Mouse (Mus musculus) hindbrain, embryonic 14.5 days (tissue): ENCODE data around the gene Izumo2. TPM values are rescaled to one million over a fixed set of nuclear protein-coding genes. Genes with fewer than 3 reads are reported as not detected.

Experiments used
- ATAC-seq: fragments of 200-750 bp; cut with Nextera tagmentation; 2 replicates; pipeline ENCODE4 v1.8.0; 2017; ENCODE audit warnings: moderate number of reproducible peaks, mild to moderate bottlenecking, moderate TSS enrichment, moderate library complexity; ENCODE audit not compliant: low FRiP score
- DNase-seq: peaks from one replicate; pipeline ENCODE4 v3.0.0-alpha.2; 2015; ENCODE audit warnings: low spot score
- H3K27ac ChIP-seq: fragments of 300-500 bp; sonication (generic); 2 replicates; pipeline ENCODE4 v1.5.1; 2014; ENCODE audit warnings: mild to moderate bottlenecking, moderate library complexity
- H3K27me3 ChIP-seq: fragments of 300-500 bp; sonication (generic); 2 replicates; pipeline ENCODE4 v1.6.1; 2014; ENCODE audit warnings: mild to moderate bottlenecking, low read length, mixed read lengths; ENCODE audit not compliant: control insufficient read depth, insufficient read depth
- H3K36me3 ChIP-seq: fragments of 300-500 bp; sonication (generic); replicated peaks from 2 replicates; pipeline ENCODE4 v1.6.1; 2014; ENCODE audit not compliant: control insufficient read depth, insufficient read depth
- H3K4me1 ChIP-seq: fragments of 300-500 bp; sonication (generic); replicated peaks from 2 replicates; pipeline ENCODE4 v1.6.1; 2014; ENCODE audit warnings: antibody characterized with exemption, low read length, mixed read lengths; ENCODE audit not compliant: control insufficient read depth, insufficient read depth
- H3K4me2 ChIP-seq: fragments of 300-500 bp; sonication (generic); replicated peaks from 2 replicates; pipeline ENCODE4 v1.6.1; 2014; ENCODE audit warnings: mild to moderate bottlenecking, moderate library complexity
- H3K4me3 ChIP-seq: fragments of 300-500 bp; sonication (generic); replicated peaks from 2 replicates; pipeline ENCODE4 v1.5.1; 2014; ENCODE audit warnings: mild to moderate bottlenecking, low read length
- H3K9ac ChIP-seq: fragments of 300-500 bp; sonication (generic); 2 replicates; pipeline ENCODE4 v1.6.1; 2014
- H3K9me3 ChIP-seq: fragments of 300-500 bp; sonication (generic); 2 replicates; pipeline ENCODE4 v1.6.1; 2016; ENCODE audit warnings: low read length; ENCODE audit not compliant: control insufficient read depth
- WGBS: fragments of 180-500 bp; shearing (Covaris S2); extraction: QIAGEN DNeasy Blood & Tissue Kit; methylation state at CpG from one replicate; pipeline ENCODE4 v1.1.7; 2014; 5-methylcytosine and 5-hydroxymethylcytosine counted together
- polyA plus RNA-seq: library from polyadenylated mRNA; unstranded; fragments of >200 nt; fragmentation: Nextera tagmentation; extraction: Ambion mirVana; gene quantifications from 2 replicates; pipeline ENCODE4 v1.2.1, GENCODE M21; 2014

Izumo2 gene
- polyA plus RNA-seq, 1 experiment from 2014 or later: not detected

- peak within 1 kb of the TSS; percentile 39; the same call in 1 of the 2 replicates for H3K9ac ChIP-seq
- peaks cover 16% of the 10 kb centered on the region for H3K27me3 ChIP-seq
- H3K4me1 ChIP-seq: peaks cover 6% of the 10 kb centered on the region
- DNase-seq (peak; percentile 87), ATAC-seq (peak; percentile 95)
- peak within 1 kb of the TSS; percentile 60 for H3K4me2 ChIP-seq
- peak within 1 kb of the TSS; percentile 24 for H3K4me3 ChIP-seq
- H3K27ac ChIP-seq: peak within 1 kb of the TSS; percentile 53; the same call in 1 of the 2 replicates
- H3K9me3 ChIP-seq: no peaks in the 10 kb centered on the region
- no peaks in the 10 kb centered on the region for H3K36me3 ChIP-seq
- under 1% methylated on average over 23 of the region's 23 CpGs for WGBS
Observed at GRCm38 (mm10) chr7:44670803-44671202, 37.7 kb upstream of the Izumo2 start, which contains the start of gene Myh14. Myh14 (minus strand) TSS chr7:44670843.

- ATAC-seq: no peak
- Histone ChIP-seq H3K9me3 (no peaks in the 10 kb centered on the region), H3K27ac (no peak overlapping the region)
Observed at GRCm38 (mm10) chr7:44672193-44672592, 36.3 kb upstream of the Izumo2 start.

GRCm38 (mm10) chr7:44674511-44674910 is 34.0 kb upstream of the Izumo2 start:
- peaks cover 10% of the 10 kb centered on the region for H3K27me3 ChIP-seq
- no peaks in the 10 kb centered on the region for H3K9me3 ChIP-seq
- ATAC-seq (no peak), DNase-seq (no peak)
- H3K9ac ChIP-seq: no peak overlapping the region
- H3K4me3 ChIP-seq: no peak overlapping the region
- H3K36me3 ChIP-seq: no peaks in the 10 kb centered on the region
- WGBS: 74% methylated on average over 4 of the region's 4 CpGs
- peaks cover 6% of the 10 kb centered on the region for H3K4me1 ChIP-seq
- no peak overlapping the region for H3K4me2 ChIP-seq
- no peak overlapping the region for H3K27ac ChIP-seq

More at GRCm38 (mm10) chr7:44672193-44672592, 36.3 kb upstream of the Izumo2 start:
- no peak overlapping the region for H3K4me3 ChIP-seq
- 77% methylated on average over 5 of the region's 5 CpGs for WGBS
- H3K4me1 ChIP-seq: peaks cover 6% of the 10 kb centered on the region
- no peak overlapping the region for H3K4me2 ChIP-seq
- no peak for DNase-seq
- H3K9ac ChIP-seq: no peak overlapping the region
- H3K27me3 ChIP-seq: peaks cover 16% of the 10 kb centered on the region
- H3K36me3 ChIP-seq: no peaks in the 10 kb centered on the region

GRCm38 (mm10) chr7:44675171-44675570 is 33.4 kb upstream of the Izumo2 start:
- no peak for ATAC-seq
- WGBS: 53% methylated on average over 6 of the region's 6 CpGs

GRCm38 (mm10) chr7:44676126-44676525 is 32.4 kb upstream of the Izumo2 start:
- Histone ChIP-seq H3K36me3 (no peaks in the 10 kb centered on the region), H3K27ac (no peak overlapping the region), H3K4me2 (no peak overlapping the region), H3K9me3 (no peaks in the 10 kb centered on the region), H3K4me1 (peaks cover 5% of the 10 kb centered on the region), H3K4me3 (no peak overlapping the region), H3K27me3 (peaks cover 7% of the 10 kb centered on the region; the same call in 1 of the 2 replicates), H3K9ac (no peak overlapping the region)
- ATAC-seq (no peak), DNase-seq (no peak)
- WGBS: 56% methylated on average over 4 of the region's 4 CpGs

More at GRCm38 (mm10) chr7:44675171-44675570, 33.4 kb upstream of the Izumo2 start:
- H3K4me1 ChIP-seq: peaks cover 6% of the 10 kb centered on the region
- H3K9ac ChIP-seq: no peak overlapping the region
- peaks cover 10% of the 10 kb centered on the region; the same call in 1 of the 2 replicates for H3K27me3 ChIP-seq
- H3K27ac ChIP-seq: no peak overlapping the region
- DNase-seq: no peak
- H3K4me3 ChIP-seq: no peak overlapping the region
- no peak overlapping the region for H3K4me2 ChIP-seq
- no peaks in the 10 kb centered on the region for H3K36me3 ChIP-seq
- no peaks in the 10 kb centered on the region for H3K9me3 ChIP-seq

- Histone ChIP-seq H3K9ac (no peak overlapping the region), H3K9me3 (0 out of 2 replicates have a peak, but pooled peaks cover 4% of the 10 kb centered on the region), H3K27ac (no peak overlapping the region), H3K4me1 (0 out of 2 replicates have a peak, but pooled peaks cover under 1% of the 10 kb centered on the region), H3K27me3 (0 out of 2 replicates have a peak, but pooled peaks cover 2% of the 10 kb centered on the region), H3K4me2 (no peak overlapping the region), H3K36me3 (no peaks in the 10 kb centered on the region), H3K4me3 (no peak overlapping the region)
- 53% methylated on average over 2 of the region's 2 CpGs for WGBS
- DNase-seq (peak; percentile 36), ATAC-seq (no peak)
Observed at GRCm38 (mm10) chr7:44676611-44677010, 31.9 kb upstream of the Izumo2 start.

- DNase-seq: no peak
Observed at GRCm38 (mm10) chr7:44683656-44684055, 24.9 kb upstream of the Izumo2 start.

GRCm38 (mm10) chr7:44685531-44686402 is 22.8 kb upstream of the Izumo2 start:
- DNase-seq (peak; percentile 28), ATAC-seq (peak; percentile 14; the same call in 1 of the 2 replicates)
- 58% methylated on average over 17 of the region's 17 CpGs for WGBS
- H3K4me3 ChIP-seq: no peak overlapping the region
- no peaks in the 10 kb centered on the region for H3K36me3 ChIP-seq
- H3K27ac ChIP-seq: no peak overlapping the region
- no peak overlapping the region for H3K9ac ChIP-seq
- H3K27me3 ChIP-seq: no peaks in the 10 kb centered on the region
- 0 out of 2 replicates have a peak, but pooled peaks cover 4% of the 10 kb centered on the region for H3K9me3 ChIP-seq
- H3K4me1 ChIP-seq: peaks cover 4% of the 10 kb centered on the region; the same call in 1 of the 2 replicates
- no peak overlapping the region for H3K4me2 ChIP-seq

More at GRCm38 (mm10) chr7:44683656-44684055, 24.9 kb upstream of the Izumo2 start:
- Histone ChIP-seq H3K27ac (no peak overlapping the region), H3K4me2 (no peak overlapping the region), H3K9ac (no peak overlapping the region), H3K4me1 (peaks cover 4% of the 10 kb centered on the region; the same call in 1 of the 2 replicates), H3K4me3 (no peak overlapping the region), H3K9me3 (0 out of 2 replicates have a peak, but pooled peaks cover 4% of the 10 kb centered on the region), H3K27me3 (no peaks in the 10 kb centered on the region), H3K36me3 (no peaks in the 10 kb centered on the region)
- no peak for ATAC-seq
- 84% methylated on average over 8 of the region's 8 CpGs for WGBS

GRCm38 (mm10) chr7:44688890-44689289 is 19.7 kb upstream of the Izumo2 start:
- WGBS: 73% methylated on average over 3 of the region's 3 CpGs
- H3K27ac ChIP-seq: no peak overlapping the region
- no peaks in the 10 kb centered on the region for H3K36me3 ChIP-seq
- H3K4me3 ChIP-seq: no peak overlapping the region
- no peaks in the 10 kb centered on the region for H3K27me3 ChIP-seq
- DNase-seq (no peak), ATAC-seq (no peak)
- H3K9ac ChIP-seq: no peak overlapping the region
- no peak overlapping the region for H3K4me2 ChIP-seq
- peaks cover 4% of the 10 kb centered on the region; the same call in 1 of the 2 replicates for H3K4me1 ChIP-seq
- H3K9me3 ChIP-seq: no peaks in the 10 kb centered on the region
